Mouse (Mus musculus) embryonic facial prominence, embryonic 11.5 days (tissue): ENCODE results near the gene Clic4. TPM values are rescaled to one million over a fixed set of nuclear protein-coding genes. Genes with fewer than 3 reads are reported as not detected.
A peak's percentile ranks its signal among the peaks of the same experiment; 100 is the strongest.
"Not testable (repeated sequence)": the region's sequence is repeated elsewhere in the genome, so short reads cannot be mapped to it uniquely, and the experiment has no call there.

Source experiments
- ATAC-seq: fragments of 200-750 bp; cut with Nextera tagmentation; replicated peaks from 2 replicates; pipeline ENCODE4 v1.8.0; 2017; ENCODE audit warnings: low read depth; ENCODE audit not compliant: insufficient number of reproducible peaks, low FRiP score, low TSS enrichment
- DNase-seq: peaks from one replicate; pipeline ENCODE4 v3.0.0-alpha.2; 2015; ENCODE audit warnings: low spot score
- H3K27ac ChIP-seq: fragments of 300-500 bp; sonication (generic); replicated peaks from 2 replicates; pipeline ENCODE4 v1.5.1; 2014; ENCODE audit warnings: mild to moderate bottlenecking, low read depth, low read length, control low read depth
- H3K27me3 ChIP-seq: fragments of 300-500 bp; sonication (generic); 2 replicates; pipeline ENCODE4 v1.6.1; 2014; ENCODE audit warnings: mild to moderate bottlenecking, low read length, moderate library complexity, mixed read lengths; ENCODE audit not compliant: control insufficient read depth, insufficient read depth
- H3K36me3 ChIP-seq: fragments of 300-500 bp; sonication (generic); replicated peaks from 2 replicates; pipeline ENCODE4 v1.6.1; 2014; ENCODE audit warnings: low read depth, mild to moderate bottlenecking, low read length, moderate library complexity, mixed read lengths; ENCODE audit not compliant: control insufficient read depth, insufficient read depth
- H3K4me1 ChIP-seq: fragments of 300-500 bp; sonication (generic); 2 replicates; pipeline ENCODE4 v1.6.1; 2014; ENCODE audit warnings: low read length, mixed read lengths; ENCODE audit not compliant: control insufficient read depth, insufficient read depth
- H3K4me2 ChIP-seq: fragments of 300-500 bp; sonication (generic); 2 replicates; pipeline ENCODE4 v1.6.1; 2014; ENCODE audit warnings: low read depth, mild to moderate bottlenecking, control low read depth, low read length, moderate library complexity
- H3K4me3 ChIP-seq: fragments of 300-500 bp; sonication (generic); 2 replicates; pipeline ENCODE4 v1.5.1; 2014; ENCODE audit warnings: low read depth, low read length, control low read depth
- H3K9ac ChIP-seq: fragments of 300-500 bp; sonication (generic); replicated peaks from 2 replicates; pipeline ENCODE4 v1.6.1; 2014; ENCODE audit warnings: mild to moderate bottlenecking, control low read depth, low read length
- H3K9me3 ChIP-seq: fragments of 300-500 bp; sonication (generic); replicated peaks from 2 replicates; pipeline ENCODE4 v1.6.1; 2016; ENCODE audit warnings: mild to moderate bottlenecking, low read length, inconsistent platforms, mixed read lengths; ENCODE audit not compliant: control insufficient read depth
- WGBS: fragments of 180-500 bp; shearing (Covaris S2); extraction: QIAGEN DNeasy Blood & Tissue Kit; methylation state at CpG from one replicate; pipeline ENCODE4 v1.1.7; 2014; 5-methylcytosine and 5-hydroxymethylcytosine counted together
- polyA plus RNA-seq: library from polyadenylated mRNA; unstranded; fragments of >200 nt; fragmentation: Nextera tagmentation; extraction: Ambion mirVana; gene quantifications from 2 replicates; pipeline ENCODE4 v1.2.1, GENCODE M21; 2014

Gene Clic4
- polyA plus RNA-seq, 1 experiment from 2014 or later: 156 TPM

- ATAC-seq (no peak), DNase-seq (no peak)
- no peak overlapping the region for H3K4me3 ChIP-seq
- H3K36me3 ChIP-seq: no peaks in the 10 kb centered on the region
- no peaks in the 10 kb centered on the region for H3K27me3 ChIP-seq
- H3K4me1 ChIP-seq: no peaks in the 10 kb centered on the region
- H3K9ac ChIP-seq: no peak overlapping the region
- H3K9me3 ChIP-seq: no peaks in the 10 kb centered on the region
- no peak overlapping the region for H3K4me2 ChIP-seq
- no peak overlapping the region for H3K27ac ChIP-seq
- 77% methylated on average over 3 of the region's 3 CpGs for WGBS
Observed at GRCm38 (mm10) chr4:135287975-135288374, 15.4 kb upstream of the Clic4 start.

DNA sequence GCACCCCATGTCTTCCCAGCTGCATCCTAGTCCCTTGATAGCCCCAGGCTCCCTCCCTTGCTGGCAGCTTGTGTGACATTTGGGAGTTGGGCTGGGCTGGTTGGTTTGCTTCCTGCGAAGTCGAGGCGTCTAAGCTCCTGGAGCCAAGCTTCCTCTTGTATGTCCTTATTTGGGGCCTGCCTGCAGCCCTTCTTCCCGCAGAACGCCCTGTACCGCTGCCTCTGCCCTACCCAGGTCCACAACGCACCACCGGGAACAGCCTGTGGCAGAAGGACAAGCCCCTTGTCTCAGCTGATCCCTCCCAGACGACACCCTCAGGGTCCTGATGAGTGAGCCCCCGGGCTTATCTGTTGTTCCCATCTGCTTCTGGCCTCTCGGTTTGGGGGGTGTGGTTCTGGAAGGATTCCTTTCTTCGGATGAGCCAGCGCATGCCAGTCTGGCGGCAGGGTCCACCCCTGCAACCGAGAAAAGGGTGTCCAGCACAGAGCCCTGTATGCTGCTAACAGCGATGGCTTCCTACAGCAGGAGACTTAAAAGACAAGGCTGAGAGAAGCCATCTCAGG, 14.3 kb upstream of the Clic4 start:
- DNase-seq: no peak
- Histone ChIP-seq H3K27ac (no peak overlapping the region), H3K27me3 (no peaks in the 10 kb centered on the region), H3K4me3 (no peak overlapping the region), H3K9ac (0 out of 2 replicates have a peak overlapping the region, but pooled peaks have one; percentile 2), H3K4me1 (no peaks in the 10 kb centered on the region), H3K9me3 (no peaks in the 10 kb centered on the region), H3K36me3 (no peaks in the 10 kb centered on the region), H3K4me2 (no peak overlapping the region)
- 11% methylated on average over 16 of the region's 16 CpGs for WGBS
- no peak for ATAC-seq

GRCm38 (mm10) chr4:135286033-135286622, 13.5 kb upstream of the Clic4 start:
- Histone ChIP-seq H3K9me3 (no peaks in the 10 kb centered on the region), H3K4me1 (no peaks in the 10 kb centered on the region), H3K9ac (no peak overlapping the region), H3K36me3 (no peaks in the 10 kb centered on the region), H3K27me3 (no peaks in the 10 kb centered on the region), H3K27ac (no peak overlapping the region), H3K4me2 (no peak overlapping the region), H3K4me3 (no peak overlapping the region)
- 64% methylated on average over 12 of the region's 12 CpGs for WGBS
- no peak for ATAC-seq
- no peak for DNase-seq

DNA sequence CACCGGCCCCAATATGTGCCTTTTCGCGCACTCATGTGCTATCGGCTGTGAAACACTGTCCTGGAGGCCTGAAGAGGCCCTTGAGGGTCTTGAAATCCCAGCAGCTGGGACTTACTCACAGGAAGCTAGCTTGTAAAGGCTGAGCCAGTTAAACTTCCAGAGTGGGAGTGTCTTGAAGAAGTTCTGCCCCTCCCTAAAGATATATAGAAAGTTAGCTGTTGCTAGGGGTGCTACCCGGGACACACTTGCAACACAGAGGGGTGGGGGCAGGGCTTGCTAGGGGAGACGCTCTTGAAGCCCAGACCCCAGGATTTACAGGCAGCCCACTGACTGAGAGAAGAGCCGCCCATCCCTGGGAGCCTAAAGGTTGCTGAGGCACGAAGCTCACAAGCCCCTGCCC, 12.8 kb upstream of the Clic4 start:
- H3K4me3 ChIP-seq: no peak overlapping the region
- H3K9me3 ChIP-seq: no peaks in the 10 kb centered on the region
- H3K9ac ChIP-seq: no peak overlapping the region
- WGBS: 58% methylated on average over 8 of the region's 8 CpGs
- H3K27me3 ChIP-seq: no peaks in the 10 kb centered on the region
- H3K4me2 ChIP-seq: no peak overlapping the region
- no peaks in the 10 kb centered on the region for H3K4me1 ChIP-seq
- ATAC-seq (no peak), DNase-seq (no peak)
- H3K36me3 ChIP-seq: no peaks in the 10 kb centered on the region
- H3K27ac ChIP-seq: no peak overlapping the region

DNA sequence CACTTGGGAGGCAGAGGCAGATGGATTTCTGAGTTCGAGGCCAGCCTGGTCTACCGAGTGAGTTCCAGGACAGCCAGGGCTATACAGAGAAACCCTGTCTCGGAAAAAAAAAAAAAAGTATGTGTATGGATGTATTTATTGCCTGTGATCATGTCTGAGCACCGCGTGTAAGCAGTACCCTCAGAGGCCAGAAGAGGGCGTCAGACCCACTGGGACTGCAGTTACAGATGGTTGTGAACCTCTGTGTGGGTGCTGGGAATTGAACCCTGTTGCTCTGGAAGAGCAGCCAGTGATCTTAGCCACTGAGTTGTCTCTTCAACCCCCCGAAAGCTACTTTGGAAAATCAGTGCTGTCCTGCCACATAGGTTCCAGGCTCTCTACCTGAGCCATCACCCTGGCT, 11.3 kb upstream of the Clic4 start:
- H3K4me2 ChIP-seq: no peak overlapping the region
- H3K4me1 ChIP-seq: no peaks in the 10 kb centered on the region
- WGBS: 86% methylated on average over 7 of the region's 7 CpGs
- no peaks in the 10 kb centered on the region for H3K9me3 ChIP-seq
- no peak for DNase-seq
- no peak overlapping the region for H3K27ac ChIP-seq
- ATAC-seq: no peak
- no peak overlapping the region for H3K4me3 ChIP-seq
- no peaks in the 10 kb centered on the region for H3K36me3 ChIP-seq
- no peaks in the 10 kb centered on the region for H3K27me3 ChIP-seq
- no peak overlapping the region for H3K9ac ChIP-seq

GRCm38 (mm10) chr4:135283417-135283816, 10.8 kb upstream of the Clic4 start:
- Histone ChIP-seq H3K27ac (no peak overlapping the region), H3K4me3 (no peak overlapping the region), H3K27me3 (no peaks in the 10 kb centered on the region), H3K9ac (no peak overlapping the region), H3K4me2 (no peak overlapping the region), H3K4me1 (no peaks in the 10 kb centered on the region), H3K36me3 (no peaks in the 10 kb centered on the region), H3K9me3 (no peaks in the 10 kb centered on the region)
- no peak for ATAC-seq
- DNase-seq: no peak
- WGBS: 80% methylated on average over 4 of the region's 4 CpGs

- Histone ChIP-seq H3K36me3 (no peaks in the 10 kb centered on the region), H3K9me3 (no peaks in the 10 kb centered on the region), H3K4me3 (no peak overlapping the region), H3K4me1 (no peaks in the 10 kb centered on the region), H3K27ac (no peak overlapping the region), H3K4me2 (no peak overlapping the region), H3K9ac (no peak overlapping the region), H3K27me3 (no peaks in the 10 kb centered on the region)
- ATAC-seq (no peak), DNase-seq (no peak)
- WGBS: 52% methylated on average over 13 of the region's 13 CpGs
Observed at GRCm38 (mm10) chr4:135282651-135283290, 10.2 kb upstream of the Clic4 start.

DNA sequence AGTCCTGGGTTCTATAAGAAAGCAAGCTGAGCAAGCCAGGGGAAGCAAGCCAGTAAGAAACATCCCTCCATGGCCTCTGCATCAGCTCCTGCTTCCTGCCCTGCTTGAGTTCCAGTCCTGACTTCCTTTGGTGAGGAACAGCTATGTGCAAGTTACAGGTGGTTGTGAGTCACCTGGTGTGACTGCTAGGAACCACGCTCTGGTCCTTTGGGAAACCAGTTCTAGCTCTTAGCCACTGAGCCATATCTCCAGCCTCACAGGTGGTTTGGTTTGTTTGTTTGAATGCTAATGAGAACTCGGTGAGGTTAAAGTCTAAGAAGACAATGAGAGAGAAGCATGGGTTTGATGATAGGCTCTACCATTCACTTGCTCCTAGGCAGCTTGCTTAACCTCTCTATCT, 7.4 kb upstream of the Clic4 start:
- 78% methylated on average over 2 of the region's 2 CpGs for WGBS
- H3K4me3 ChIP-seq, H3K9me3 ChIP-seq, H3K9ac ChIP-seq, H3K36me3 ChIP-seq, H3K27me3 ChIP-seq, H3K4me2 ChIP-seq, ATAC-seq, DNase-seq, H3K27ac ChIP-seq, H3K4me1 ChIP-seq: not testable (repeated sequence)
